Mouse (Mus musculus): ENCODE results near the gene Stxbp5l.

DNA sequence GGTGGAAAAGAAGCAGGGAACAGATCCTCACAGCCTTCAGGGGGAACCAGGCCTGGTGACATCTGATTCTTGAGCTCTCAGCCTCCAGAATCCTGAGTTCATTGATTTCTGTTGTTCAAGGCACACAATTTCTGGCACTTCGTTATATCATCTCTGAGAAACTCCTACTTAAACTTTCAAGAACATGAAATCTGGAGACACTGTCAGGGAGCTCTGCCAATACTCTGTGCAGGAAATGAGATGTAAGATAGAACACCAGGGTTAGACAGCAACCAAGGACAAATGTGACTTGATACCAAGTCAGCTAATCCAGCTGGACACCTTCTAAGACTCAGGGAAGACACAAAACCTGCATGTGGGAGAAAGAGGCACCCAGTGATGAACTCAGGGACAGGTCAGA, 40.7 kb upstream of the Stxbp5l start:
- TF ChIP-seq POLR2A (IDR thresholded peaks at IDR 0.05; ENCODE audit: insufficient read length, low read depth) (no peak), USF1 (IDR thresholded peaks at IDR 0.05; ENCODE audit: low read depth) (no peak), MYOD1 (IDR thresholded peaks at IDR 0.05; ENCODE audit: control insufficient read depth in 1 of 3, insufficient read length in 2 of 3, low read depth in 2 of 3) (no peak), CEBPB (IDR thresholded peaks at IDR 0.05; ENCODE audit: insufficient read depth, poor library complexity, severe bottlenecking) (no peak), TCF12 (IDR thresholded peaks at IDR 0.05; ENCODE audit: insufficient read depth, poor library complexity, severe bottlenecking) (no peak), E2F4 (IDR thresholded peaks at IDR 0.05; ENCODE audit: insufficient read depth) (no peak), MAX (IDR thresholded peaks at IDR 0.05; ENCODE audit: low read depth) (no peak)
